Mouse (Mus musculus) effector memory CD4-positive, alpha-beta T cell, adult 5 months (primary cell): ENCODE measurements around the gene Pimreg. TPM values are rescaled to one million over a fixed set of nuclear protein-coding genes. Genes with fewer than 3 reads are reported as not detected.

Experiments
- polyA plus RNA-seq: library from polyadenylated mRNA; unstranded; fragments of 100-300 nt; shearing (Covaris generic); gene quantifications from one replicate; pipeline ENCODE4 v1.2.1, GENCODE M21; 2017

Gene Pimreg
- polyA plus RNA-seq, result not detected

DNA sequence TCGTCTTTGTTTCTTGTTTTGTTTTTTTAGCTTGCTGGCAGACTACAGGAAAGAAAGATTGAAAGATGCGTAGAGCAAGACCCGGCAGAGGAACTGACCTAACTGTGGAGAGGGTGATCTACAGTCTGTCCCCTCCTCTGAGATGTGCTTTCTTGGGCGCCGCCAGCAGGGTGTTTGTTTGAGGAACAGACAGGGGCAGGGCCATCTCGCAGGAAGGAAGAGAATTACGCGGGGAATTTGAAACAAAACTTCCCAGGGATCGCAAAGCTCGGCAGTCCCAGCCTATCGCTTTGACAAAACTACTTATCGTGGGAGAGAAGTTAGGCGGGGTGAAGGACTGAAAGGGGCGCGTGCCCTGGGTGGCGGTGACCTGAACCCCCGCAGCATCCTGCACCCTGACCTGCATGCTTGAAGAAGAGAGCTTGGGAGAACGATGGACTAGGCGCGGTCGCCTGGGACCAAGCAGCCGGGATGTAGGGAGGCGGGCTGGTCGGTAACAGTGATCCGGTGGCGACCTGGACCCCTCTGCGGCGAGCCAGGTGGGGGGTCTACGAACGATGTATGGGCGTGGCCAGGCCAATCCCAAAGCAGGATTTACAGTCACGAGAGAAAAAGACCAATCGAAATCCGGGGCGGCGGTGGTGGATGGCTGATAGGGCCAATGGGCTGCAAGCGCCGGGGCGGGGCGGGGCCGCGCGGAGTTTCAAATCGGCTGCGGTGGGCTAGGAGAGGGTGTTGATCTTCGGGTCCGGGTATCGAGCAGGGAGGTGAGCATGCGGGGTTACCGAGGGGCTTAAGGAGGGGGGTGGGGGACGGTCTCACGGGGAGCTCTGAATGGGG is at the start of gene Pimreg:
Gene Pimreg, plus strand, starts transcription at position 265 of the 840 bp plus-strand sequence.

DNA sequence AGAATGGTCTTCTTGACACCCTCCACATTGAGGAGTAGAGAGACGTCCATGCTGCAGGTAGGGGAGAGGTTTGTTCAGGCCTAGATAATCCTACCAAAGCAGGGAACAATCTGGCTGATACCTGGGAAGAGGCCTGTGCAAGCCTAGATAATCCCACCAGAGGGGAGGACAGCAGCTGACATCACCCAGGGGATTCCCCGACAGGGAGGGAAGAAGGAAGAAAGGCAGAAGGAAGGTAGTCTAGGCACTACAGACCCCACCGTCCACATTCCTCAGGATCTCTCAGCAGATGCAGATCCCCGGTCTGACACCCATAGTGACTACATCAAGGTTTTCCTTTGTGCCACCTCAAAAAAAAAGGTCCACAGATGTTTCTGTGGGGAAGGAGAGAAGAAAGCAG is 4.4 kb upstream of the Pimreg start, which contains the start of gene Aipl1:
Gene Aipl1, minus strand, starts transcription at position 101 of the 400 bp plus-strand sequence.

Other genes starting within 250 kb of the Pimreg start
- gene Aipl1, start 4.5 kb upstream of the Pimreg start, polyA plus RNA-seq, result not detected
- gene Pitpnm3, start 93.7 kb downstream of the Pimreg start, polyA plus RNA-seq, result not detected
- gene Gm43951, start 164.8 kb downstream of the Pimreg start, polyA plus RNA-seq, result 0.12 TPM
- 13.3 TPM for gene 4933427D14Rik, start 165.4 kb downstream of the Pimreg start, polyA plus RNA-seq
- gene Txndc17, start 165.5 kb downstream of the Pimreg start, polyA plus RNA-seq, result 72.3 TPM
- 31.5 TPM for gene Med31, start 173.6 kb downstream of the Pimreg start, polyA plus RNA-seq
- not detected for gene Slc13a5, start 225.2 kb downstream of the Pimreg start, polyA plus RNA-seq